Mouse (Mus musculus): ENCODE results near the gene Mllt6.
A peak's percentile ranks its signal among the peaks of the same experiment; 100 is the strongest.
"Not testable (repeated sequence)": the region's sequence is repeated elsewhere in the genome, so short reads cannot be mapped to it uniquely, and the experiment has no call there.

Gene Mllt6

DNA sequence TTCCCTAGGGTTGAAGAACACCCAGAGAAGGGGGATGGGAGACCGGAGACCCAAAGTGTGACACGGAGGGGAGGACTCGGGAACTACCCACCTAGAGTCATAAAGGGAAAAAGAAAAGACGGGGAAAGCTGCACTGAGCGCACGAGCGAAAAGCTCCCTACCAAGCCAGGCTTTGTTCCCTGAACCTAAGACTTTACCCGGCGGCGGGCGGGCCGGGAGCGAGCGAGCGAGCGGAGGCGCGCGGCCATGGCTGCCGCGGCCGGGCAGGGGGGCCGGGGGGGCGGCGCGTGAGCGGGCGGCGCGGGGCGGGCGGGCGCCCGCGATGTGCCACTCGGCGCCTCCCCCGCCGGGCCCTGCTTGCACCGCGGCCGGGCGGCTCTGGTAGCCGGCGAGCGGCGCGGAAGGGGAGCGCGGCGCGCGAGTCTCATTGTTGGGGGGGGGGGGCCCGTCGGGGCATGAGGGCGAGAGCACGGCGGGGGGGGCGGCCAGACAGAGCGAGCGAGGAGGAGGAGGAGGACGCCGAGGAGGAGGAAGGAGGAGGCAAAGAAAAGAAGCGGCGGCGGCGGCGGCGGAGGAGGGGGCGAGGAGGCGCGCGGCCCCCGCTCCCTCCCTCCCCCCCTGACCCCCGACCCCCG lies at the start of gene Mllt6:
Gene Mllt6 (plus strand): TSS at position 522 of the 635 bp plus-strand sequence.
- DNase-seq (ENCODE audit: low spot score) = peak; percentile 68

DNA sequence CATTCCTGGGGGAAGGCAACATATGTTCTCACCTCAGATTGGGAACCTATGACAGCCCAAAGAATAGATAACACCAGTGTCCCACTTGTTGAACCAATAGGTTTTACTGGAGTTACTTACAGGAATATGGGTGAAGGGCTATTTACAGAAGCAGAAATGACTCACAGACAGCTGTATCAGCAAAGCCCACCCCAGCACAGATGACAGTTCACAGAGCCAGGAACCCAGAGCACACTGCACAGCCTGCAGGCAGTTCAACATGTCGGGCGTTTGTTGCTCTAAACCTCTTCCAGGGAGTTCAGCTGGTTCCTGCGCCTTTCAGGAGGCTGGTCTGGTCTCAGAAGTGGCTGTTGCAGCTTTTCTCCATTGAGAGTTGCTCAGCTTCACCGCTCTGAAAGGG lies 47.9 kb upstream of the Mllt6 start:
- no peak for DNase-seq (ENCODE audit: low spot score)

DNA sequence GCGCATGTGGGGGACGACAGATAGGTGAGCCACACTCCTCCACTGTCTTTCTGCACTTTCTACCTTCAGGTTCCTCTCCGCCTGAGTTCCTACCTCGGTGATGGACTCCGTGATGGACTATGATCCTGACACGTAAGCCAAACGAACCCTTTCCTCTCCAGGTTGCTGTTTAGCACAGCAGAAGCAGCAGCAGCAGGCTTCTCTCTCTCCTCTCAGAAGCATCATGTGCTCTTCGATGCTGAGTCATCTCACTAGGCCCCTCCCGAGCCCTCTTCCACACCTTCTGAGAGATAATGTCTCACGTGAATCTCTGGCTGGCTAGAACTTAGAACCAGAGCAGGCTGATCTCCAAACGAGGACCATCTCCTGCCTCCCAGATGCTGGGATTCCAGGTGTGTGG lies 44.8 kb upstream of the Mllt6 start:
- peak; percentile 83 for DNase-seq (ENCODE audit: low spot score)

DNA sequence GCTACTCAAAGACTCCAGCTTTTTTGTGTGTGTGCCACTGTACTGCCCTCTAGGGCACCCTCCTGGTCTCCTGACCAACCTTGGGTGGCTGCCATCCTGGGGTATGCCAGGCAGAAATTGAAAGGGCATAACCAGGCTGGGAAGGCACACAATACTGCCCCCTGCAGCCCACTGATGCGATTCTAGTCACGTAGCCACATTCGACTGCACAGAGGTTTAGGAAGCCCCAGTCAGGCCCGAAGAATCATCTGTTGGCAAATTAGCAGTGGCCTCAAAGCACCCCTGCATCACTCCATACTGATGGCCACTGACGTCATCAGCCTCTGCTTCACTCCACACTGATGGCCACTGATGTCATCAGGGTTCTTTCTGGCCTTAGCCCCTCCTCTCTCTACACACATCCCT lies 43.8 kb upstream of the Mllt6 start:
- DNase-seq (ENCODE audit: low spot score) = no peak

DNA sequence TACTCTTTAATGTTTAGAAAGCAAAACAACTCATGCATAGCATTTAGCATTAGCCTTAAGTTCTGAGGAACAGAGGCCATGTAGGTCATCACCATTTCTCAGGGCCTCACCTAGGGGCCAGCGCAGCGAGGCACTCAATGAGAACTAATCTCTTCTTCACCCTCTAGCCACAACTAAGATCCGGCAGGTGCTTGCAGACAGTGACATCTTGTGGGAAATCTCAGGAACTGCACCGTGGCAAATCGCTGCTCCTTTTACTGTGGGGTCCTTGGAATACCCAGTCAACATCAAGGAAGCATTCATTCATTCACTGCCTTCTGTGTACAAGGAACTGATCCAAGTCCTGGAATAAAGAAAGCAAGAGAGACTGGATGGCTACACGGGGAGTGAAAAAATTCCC lies 40.8 kb upstream of the Mllt6 start:
- peak; percentile 73 for DNase-seq (ENCODE audit: low spot score)

DNA sequence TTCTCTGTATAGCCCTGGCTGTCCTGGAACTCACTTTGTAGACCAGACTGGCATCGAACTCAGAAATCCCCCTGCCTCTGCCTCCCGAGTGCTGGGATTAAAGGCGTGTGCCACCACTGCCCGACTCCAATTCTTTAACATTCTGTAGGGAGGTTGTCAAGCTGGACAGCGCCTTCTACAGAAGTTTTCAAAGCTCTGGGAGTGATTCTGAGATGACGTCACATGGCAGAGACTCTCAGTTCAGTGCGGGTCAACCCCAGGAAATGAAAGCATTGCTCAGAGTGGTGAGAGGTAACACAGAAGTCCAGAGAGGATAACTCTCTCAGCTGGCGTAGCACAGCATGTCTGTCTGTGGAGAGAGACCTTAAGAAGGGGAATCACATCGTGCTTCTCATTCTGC lies 40.0 kb upstream of the Mllt6 start:
- no peak for DNase-seq (ENCODE audit: low spot score)

DNA sequence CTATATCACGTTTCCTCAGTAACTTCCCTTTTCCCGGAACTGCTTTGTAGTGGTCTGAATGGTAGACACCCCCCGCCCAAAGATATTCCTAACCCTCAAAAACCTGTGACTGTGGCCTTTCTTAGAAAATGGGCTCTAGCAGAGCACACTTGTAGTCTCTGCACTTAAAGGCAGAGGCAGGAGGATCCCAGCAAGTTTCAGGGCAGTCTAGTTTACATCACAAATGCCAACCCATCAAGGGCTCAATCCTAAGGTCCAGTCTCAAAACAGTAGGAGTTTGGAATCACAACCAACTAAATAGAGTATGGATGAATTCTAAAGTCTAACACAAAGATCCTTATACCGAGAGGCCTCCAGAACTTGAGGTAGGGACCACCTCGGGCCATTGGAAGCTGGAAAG lies 37.7 kb upstream of the Mllt6 start:
- no peak for DNase-seq (ENCODE audit: low spot score)

DNA sequence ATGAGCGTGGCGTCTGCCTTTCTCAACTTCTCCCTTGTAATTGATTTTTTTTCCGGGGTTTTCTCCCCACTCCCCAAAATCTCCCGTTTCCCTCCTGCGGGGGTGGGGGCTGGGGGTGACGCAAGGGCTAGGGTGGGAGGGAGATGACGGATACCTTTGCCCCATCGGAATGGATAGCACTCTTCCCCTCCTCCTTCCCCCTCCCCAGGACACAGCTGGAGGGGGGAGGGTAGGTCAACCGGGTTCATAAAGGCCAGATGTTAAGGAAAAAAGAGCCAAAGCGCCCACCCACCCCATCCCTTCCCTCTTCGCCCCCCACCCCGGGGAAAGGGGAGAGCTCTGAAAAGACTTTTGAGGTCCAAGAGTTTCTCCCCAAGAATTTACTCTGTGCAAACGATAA lies 36.8 kb upstream of the Mllt6 start:
- DNase-seq (ENCODE audit: low spot score) = peak; percentile 66

DNA sequence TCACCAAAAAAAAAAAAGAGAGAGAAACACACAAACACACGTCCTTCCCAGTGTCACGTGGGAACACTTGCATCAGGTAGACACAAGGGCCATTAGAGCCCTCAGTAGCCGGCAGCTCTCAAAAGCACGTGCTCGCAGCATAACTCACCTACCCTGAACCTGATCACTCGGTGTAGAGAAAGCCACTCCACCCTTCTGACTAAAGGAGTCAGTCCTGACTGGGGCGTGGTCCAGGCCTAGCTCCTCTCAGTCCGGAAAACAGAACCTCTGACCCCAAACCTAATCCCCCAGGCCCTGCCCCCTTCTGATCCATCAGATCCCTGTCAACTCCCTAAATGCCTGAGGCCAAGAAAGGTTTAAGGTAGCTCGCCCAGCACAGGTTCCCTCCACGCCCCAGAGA lies 36.4 kb upstream of the Mllt6 start:
- DNase-seq (ENCODE audit: low spot score) = peak; percentile 82

DNA sequence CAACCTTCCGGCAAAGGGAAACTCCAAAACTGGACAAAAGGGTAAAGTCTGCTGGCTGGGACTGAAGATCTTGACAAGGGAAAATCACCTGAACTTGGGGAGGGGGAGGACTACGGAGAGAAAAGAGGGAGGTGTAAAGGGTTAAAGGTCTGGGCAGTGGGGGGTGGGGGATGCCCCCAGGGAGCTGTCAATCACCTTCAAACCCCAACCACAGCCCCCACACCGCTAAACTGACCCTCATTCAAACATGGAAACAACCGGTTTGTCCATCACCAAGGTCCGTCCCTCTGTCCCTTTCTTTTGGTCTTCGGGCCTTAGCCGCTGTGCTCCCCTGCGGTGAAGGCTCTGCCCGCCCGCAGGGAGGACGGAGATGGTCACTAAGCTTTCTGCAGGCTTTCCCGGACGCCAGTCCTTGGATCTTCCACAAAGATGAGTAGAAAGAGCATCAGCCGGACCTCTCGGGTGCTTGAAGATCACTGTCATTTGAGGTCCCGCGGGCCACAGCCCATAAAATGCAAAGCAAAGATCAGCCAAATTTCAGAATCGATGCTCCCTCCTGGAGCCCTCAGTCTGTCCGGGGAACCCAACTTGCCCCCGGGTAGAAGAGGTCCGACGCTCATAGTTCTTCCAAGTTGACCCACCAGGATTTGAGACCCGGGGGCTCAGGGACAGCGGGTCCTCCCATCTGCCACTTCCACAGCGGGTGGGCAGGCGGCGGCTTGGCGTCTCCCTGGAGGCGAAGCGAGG lies 35.5 kb upstream of the Mllt6 start:
- DNase-seq (ENCODE audit: low spot score) = peak; percentile 60

DNA sequence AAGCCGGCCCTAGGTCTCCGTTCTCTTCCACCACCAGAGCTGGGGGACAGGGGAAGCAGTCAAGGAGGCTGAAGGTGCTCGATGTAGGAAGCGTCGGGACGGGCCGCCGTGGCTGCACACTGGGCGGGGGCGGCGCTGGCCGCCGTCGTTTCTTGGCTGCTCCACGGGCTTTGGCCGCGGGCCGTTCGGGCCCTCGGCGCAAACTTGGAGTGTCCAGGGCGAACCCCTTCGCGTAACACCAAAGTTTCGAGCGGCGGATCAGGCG lies 35.0 kb upstream of the Mllt6 start:
- DNase-seq (ENCODE audit: low spot score) = no peak

DNA sequence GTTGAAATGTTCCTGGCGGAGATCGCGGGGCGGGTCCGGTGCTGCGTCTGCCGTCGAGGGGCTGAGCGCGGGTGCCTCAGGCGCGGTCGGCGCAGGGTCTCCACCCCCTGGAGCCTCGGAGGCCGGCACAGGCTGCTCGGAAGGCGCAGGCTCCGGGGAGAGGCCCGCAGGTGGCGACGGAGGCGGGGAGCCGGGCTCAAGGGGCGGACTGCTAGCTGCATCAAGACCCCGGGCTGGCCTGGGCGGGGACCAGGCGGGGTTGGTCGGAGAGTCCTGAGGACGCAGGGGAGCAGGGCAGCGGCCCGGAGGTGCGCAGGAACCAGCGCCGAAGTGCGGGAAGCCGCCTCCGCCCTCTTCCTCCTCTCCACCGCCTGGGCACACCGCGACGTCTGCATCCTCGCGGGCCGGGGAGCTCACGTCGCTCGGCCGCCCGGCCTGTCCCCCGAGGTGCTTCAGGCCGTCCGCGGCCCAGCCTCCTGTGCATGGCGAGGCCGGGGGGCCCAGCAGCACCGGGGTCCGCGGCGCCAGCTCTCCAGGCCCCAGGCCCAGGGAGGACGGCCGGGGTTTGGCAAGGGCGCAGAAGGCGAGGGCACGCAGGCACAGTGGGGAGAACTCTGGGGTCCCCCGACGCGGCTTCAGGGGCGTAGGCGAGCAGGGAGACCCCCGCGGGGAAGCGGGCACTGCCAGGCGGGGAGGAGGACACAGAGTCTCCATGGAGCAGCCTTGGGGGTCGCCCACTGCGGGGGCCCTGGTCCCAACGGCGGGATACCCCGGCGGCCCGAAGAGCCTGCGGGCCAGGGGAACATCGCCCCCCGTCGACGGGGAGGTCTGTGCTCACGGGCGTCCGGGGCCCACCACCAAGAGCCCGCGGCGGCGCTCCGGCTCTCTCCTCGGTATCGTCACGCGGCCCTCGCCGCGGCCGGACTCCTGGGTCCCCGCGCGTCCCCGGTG lies 34.4 kb upstream of the Mllt6 start:
- DNase-seq (ENCODE audit: low spot score) = peak; percentile 84

DNA sequence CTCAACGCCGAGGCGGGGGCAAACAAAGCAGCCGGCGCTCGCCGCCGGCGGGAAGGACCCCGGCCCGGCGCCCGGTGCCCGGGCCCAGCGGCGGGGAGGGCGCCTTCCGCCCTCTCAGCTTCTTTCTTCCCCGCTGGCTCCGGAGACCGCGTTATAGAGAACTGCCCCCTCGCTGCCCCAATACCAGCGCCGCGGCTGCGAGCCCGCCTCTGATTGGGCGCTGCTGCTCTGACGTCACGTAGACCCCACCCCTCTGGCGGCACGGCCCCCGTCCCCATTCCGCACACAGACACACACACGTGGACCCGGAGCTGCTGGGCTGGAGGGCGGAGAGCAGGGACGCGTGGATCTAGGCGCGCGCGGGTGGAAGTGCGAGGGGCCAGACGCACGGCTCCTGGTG lies 33.6 kb upstream of the Mllt6 start, which contains the start of gene Epop:
Gene Epop (minus strand): TSS at position 127 of the 400 bp plus-strand sequence.
- peak; percentile 94 for DNase-seq (ENCODE audit: low spot score)

DNA sequence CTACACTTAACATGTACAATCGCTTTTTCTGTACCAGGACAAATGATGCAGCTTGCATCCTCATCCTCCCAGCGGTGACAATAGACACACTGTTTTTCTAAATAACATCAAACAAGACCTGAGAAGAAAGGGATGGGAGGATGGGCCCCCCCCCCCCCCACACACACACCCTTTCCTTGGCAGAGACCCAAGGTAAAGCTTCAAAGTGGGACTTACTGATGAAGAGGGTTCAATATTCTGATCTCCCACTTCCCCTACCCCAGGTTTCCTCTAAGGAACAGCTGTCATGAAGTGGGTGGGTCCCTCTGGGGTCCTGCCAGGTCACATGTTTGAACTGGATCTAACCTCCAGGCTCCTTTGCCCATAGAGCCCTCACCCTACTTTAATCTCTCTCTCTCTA lies 32.2 kb upstream of the Mllt6 start:
- no peak for DNase-seq (ENCODE audit: low spot score)

DNA sequence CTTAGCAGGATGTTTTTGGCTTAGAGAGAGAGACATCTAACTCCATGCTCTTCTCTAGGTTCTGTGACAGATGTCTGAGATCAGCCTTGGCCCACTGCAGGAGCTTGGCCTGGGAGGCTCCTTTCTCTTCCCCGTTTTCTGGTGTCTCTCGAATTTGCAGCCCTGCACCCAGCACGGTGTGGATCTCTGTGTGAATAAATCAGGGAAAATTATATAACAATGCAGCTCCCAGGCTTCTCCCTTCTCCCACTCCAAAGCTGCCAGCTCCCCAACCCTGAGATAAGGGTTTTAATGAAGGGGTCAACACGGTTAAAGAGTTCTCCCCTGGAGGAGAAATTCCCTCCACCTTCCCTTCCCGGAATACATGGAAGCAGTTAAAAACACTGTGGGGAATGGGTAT lies 31.7 kb upstream of the Mllt6 start:
- no peak for DNase-seq (ENCODE audit: low spot score)

DNA sequence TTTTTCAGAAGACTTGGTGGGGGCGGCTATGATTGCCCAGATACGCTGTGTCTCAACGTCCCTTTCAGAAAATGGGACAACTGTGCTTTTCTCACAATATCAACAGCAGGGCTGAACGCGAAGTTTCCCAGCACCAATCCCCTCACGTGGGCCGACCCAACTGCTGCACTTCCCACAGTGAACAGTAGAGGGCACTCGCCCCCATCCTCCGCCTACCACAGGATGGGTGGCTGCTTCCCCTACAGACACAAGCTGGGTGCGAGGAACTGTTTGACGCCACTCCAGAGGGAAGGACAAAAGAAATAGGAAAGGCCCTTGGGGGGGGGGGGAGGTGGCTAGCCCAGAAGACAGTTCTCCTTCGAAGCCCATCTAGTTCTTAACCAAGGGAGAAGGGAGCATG lies 31.3 kb upstream of the Mllt6 start:
- DNase-seq (ENCODE audit: low spot score) = peak; percentile 44

DNA sequence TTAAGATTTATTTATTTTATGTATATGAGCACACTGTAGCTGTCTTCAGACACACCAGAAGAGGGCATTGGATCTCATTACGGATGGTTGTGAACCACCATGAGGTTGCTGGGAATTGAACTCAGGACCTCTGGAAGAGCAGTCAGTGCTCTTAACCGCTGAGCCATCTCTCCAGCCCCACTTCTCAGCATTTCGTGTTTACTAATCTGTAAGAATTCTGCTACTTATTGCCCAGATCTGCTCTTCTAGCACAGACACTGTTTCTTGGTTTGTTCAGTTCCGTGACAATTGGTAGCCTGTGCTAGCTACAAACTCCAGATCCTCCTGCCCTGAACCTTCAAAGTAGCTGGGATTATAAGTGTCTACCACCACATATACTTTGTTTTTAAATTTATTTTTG lies 30.8 kb upstream of the Mllt6 start:
- DNase-seq (ENCODE audit: low spot score) = not testable (repeated sequence)

DNA sequence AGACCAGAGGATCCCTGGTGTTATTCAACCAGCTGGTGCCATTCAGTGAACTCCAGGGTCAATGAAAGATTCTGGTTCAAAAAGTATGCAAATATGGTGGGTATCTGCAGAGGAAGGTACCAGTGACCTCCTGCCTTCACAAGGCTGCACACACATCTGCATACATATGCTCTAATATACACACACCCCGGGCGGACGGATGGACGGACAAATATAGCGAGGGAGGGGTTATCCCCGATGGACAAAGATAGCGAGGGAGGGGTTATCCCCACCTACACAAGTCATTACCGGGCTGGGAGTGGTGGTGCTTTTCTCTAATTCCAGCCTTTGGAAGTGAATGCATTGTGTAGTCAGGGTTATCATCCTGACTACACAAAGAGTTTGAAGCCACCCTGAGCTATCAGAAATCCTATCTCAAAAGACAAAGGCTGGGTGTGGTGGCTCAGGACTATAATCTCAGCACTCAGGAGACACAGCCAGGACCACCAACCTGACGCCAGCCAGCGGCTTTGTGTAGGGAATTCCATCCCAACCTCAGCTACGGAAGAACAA lies 27.7 kb upstream of the Mllt6 start:
- no peak for DNase-seq (ENCODE audit: low spot score)

DNA sequence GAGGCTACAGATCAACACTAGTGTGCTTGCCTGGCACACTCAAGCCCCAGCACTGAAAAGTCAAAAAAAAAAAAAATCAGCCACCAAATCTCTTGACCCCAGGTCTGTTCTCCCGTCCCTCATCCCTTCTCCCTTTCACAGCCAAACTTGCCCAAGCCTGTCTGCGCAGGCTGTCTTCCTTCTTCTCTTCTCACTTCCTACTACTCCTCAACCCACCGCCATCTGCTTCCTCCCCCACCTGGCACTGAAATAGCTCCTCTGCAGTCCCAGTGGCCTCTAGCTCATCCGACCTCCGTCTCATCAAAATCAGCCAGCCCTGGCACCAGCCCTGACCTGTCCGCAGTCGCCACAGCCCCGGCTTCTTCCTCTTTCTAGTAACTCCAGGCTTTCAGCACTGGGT lies 21.5 kb upstream of the Mllt6 start:
- no peak for DNase-seq (ENCODE audit: low spot score)

DNA sequence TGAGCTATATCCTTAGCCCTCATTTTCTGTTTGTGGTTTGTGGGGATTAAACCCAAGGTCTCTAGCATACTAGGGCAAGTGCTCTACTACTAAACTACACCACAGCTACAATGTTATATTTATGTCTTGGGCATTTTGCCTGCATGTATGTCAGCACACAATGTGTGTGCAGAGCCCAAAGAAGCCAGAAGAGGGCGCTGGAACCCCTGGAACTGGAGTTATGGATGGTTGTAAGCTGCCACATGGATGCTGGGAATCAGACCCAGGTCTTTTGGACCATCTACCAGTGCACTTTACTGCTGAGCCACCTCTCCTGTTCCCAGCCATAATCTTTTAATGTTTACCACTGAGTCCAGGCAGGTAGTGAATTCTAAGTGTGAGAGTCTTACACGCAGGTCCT lies 20.5 kb upstream of the Mllt6 start:
- DNase-seq (ENCODE audit: low spot score) = no peak

DNA sequence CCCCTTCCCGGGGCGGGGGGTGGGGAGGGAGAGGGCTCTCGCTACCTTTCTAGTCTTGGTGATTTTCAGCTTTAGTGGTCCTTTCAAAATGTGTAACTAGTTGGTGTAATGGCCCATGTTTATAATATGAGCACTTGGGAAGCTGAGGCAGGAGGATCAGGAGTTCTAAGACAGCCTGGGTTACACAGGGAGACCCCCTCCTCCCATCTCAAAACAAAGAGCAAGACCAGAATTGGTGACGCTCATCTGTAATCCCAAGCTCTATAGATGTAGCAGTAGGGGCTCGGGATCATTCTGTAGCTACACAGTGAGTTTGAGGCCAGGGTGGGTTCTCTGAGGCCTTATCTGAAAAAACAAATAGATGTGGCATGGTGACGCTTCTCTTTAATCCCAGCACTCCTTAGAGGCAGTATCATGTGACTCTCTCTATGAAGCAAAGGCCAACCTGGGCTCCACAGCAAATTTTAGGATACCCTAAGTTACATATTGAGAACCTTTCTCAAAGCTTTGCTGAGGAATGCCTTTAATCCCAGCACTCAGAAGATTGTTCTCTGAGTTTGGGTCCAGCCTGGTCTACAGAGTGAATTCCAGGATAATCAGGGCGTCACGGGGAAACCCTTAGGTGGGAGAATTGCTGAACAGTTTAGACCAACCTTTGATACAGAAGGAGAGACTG lies 19.7 kb upstream of the Mllt6 start:
- no peak for DNase-seq (ENCODE audit: low spot score)

DNA sequence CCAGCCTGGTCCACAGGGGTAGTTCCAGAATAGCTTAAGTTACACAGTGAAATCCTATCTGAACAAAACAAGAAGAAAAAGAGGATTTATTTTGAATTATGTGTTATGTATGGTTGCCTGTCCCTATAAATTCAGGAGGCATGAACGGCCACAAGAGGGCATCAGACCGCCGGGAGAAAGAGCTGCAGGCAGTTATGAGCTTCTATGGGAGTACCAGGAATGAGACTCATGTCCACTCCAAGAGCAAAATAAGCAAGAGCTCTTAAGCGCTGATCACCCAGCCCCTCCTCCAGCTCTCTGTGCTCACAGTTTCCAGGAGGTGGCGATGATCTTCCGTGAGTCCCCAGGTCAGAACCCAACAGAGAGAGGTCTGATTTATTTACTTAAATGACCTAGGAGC lies 18.4 kb upstream of the Mllt6 start:
- DNase-seq (ENCODE audit: low spot score) = peak; percentile 55
